Mouse (Mus musculus): ENCODE measurements at regions not wholly inside any gene's neighbourhood (a gene's known extent, or its start where the extent isn't known, plus 50 kb on each side); places are given as distances from the start of the nearest gene placed in this dataset.

DNA sequence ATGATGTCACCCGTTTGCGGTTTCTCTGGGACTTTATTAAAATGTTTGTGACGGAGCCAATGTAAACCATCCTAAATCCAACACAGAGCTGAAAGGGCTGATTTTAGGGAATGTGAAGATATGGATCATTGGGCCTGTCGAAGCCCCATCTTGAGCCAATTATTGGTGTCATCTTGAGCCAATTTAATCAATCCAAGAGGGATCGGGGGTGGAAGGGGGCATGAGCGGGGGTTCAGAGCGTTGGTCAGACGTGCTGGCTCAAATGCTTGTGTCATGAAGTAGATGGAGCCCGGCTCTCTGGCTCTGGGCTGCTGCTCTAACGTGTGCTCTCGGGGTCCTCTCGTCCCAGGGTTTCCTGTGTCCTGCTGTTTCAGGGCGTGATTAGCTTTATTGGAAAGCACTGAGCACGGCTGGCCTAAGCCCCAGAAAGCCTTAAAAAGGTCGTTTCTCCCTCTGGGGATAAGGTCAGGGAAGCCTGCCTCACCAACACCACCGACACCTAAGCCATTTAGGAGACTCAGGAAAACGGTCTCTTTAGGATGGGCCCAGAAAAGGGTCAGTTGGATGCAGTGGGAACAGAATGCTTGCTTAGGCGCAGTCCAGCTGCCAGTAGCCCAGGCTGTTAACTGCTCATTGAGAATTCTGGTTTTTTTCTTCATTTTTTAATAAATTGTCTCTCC is 106.7 kb upstream of the Mrps22 start:
- no peak for TF ChIP-seq GATA1 (IDR thresholded peaks at IDR 0.05; ENCODE audit: borderline replicate concordance, low read length)
- no peak for TF ChIP-seq FLI1 (IDR thresholded peaks at IDR 0.05; ENCODE audit: low read length)

Data from megakaryocyte, embryonic 14.5 days (primary cell).